Mouse (Mus musculus) cerebellum, adult 9-10 months (tissue): Measurements from ENCODE around the gene Hmga1b.
A peak's percentile ranks its signal among the peaks of the same experiment; 100 is the strongest.
"Not testable (repeated sequence)": the region's sequence is repeated elsewhere in the genome, so short reads cannot be mapped to it uniquely, and the experiment has no call there.

Experiments
- DNase-seq: peaks from one replicate; pipeline ENCODE4 v3.0.0; 2022

The Hmga1b gene

DNA sequence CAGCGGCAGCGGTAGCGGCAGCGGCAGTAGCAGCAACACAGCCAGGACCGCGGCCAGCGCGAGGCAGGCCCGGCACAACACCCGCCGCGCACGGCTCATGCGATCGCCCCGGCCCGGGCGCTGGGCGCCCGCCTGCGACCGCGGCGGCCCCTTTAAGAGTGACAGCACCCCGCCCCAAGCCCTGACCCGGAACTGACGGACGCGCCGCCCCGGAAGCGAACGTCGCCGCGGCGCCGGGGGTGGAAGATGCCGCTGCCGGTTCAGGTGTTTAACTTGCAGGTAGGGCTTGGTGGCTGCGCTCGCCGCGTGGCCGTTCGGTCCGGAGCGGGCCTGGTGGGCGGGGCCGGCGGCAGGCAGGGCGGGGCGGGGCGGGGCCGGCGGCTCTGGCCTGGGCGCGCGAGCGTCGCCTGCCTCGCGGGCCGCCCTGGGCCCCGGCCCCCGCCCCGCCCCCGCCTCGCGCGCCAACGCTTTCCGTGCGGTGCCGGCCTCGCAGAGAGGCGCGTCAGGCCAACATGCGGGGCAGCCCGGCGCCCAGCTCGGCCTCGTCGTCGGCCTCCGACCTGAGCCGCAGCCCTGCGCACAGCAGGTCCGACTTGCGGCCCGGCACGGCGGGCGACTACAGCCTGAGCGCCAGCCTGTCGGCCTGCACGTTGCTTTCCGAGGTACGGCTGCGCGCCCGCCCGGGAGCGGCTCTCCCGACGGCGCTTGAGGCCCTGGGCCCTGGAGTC lies 21.6 kb downstream of the Hmga1b start, which contains the start of the genes Rfng and Gps1:
Rfng (minus strand) TSS at position 144 of the 728 bp plus-strand sequence.
Gps1 (plus strand) TSS at position 209 of the 728 bp plus-strand sequence.
- peak; percentile 77 for DNase-seq

GRCm38 (mm10) chr11:120785145-120785544 lies 22.6 kb downstream of the Hmga1b start:
- no peak for DNase-seq

DNA sequence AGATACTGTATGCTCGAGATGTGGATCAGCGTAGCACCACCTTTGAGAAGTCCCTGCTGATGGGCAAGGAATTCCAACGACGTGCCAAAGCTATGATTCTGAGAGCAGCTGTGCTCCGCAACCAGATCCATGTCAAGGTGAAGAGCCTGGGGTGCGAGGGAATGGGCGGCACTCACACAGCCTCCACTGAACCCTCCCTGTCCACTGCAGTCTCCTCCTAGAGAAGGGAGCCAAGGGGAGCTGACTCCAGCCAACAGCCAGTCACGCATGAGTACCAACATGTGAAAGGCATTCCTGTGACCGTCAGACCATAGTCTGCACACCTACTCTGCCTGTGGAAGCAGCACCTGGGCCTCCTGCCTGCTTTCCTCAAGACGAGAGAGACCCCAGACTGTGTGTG lies 25.9 kb downstream of the Hmga1b start:
- not testable (repeated sequence) for DNase-seq

DNA sequence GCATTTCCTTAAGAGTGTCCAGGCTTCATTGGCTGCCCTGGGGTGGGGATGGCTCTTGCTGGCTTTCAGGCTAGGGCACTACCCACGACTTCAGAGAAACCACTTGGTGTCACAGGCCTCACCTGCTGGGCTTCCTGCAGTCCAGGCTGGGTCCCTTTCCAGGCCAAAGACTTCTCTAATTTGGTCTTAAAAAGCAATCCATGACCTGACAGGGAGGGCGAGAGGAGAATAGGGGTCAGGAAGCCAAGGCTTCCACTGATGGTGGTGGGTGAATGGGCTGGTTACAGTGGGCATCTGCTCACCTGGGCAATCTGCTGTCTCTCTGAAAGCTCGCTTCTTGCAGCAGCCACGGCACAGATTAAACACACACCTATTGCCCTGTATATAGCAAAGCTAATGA lies 26.8 kb downstream of the Hmga1b start:
- no peak for DNase-seq

DNA sequence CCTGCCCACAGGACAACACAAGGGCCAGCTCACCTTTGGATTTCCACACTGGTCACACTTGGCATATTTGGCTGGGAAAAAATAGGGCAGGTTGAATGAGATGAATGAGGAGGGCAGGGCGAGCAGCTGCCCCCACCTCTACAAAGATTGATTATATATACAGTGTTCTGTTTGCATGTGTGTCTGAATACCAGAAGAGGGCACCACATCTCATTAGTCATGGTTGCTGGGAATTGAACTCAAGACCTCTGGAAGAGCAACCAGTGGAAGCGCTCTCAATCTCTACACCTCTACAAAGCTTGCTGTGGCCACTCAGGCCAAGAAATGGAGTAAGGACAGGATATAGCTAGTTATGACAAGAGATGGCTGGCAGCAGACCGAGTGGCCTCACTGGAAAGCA lies 27.2 kb downstream of the Hmga1b start:
- DNase-seq = no peak

- DNase-seq = no peak
These were observed 30.1 kb downstream of the Hmga1b start for GRCm38 (mm10) chr11:120792652-120793051.

- peak; percentile 97 for DNase-seq
These were observed 33.4 kb downstream of the Hmga1b start, which contains the start of gene Dus1l for GRCm38 (mm10) chr11:120795756-120796613. Gene Dus1l (minus strand): TSS chr11:120796403.

- DNase-seq = no peak
These were observed 34.0 kb downstream of the Hmga1b start for GRCm38 (mm10) chr11:120796614-120796946.

DNA sequence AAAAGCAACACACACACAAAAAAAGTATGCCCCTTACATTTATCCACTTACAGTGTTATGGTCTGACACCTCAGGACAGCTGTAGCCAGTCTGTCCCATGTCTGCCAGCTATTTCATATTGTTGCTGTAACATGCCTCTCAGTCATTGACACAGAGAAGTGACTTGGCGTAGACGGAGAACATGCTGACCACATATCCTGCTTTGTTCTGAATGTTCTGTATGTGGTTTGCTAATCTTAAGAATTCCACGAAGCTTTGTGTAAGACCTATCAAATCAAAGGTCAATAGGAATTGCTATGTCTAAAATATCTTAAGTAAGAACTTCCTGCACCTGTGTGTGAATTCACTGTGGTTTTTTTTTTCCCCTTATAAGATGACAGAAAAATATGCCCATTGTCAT lies 35.6 kb downstream of the Hmga1b start:
- no peak for DNase-seq

DNA sequence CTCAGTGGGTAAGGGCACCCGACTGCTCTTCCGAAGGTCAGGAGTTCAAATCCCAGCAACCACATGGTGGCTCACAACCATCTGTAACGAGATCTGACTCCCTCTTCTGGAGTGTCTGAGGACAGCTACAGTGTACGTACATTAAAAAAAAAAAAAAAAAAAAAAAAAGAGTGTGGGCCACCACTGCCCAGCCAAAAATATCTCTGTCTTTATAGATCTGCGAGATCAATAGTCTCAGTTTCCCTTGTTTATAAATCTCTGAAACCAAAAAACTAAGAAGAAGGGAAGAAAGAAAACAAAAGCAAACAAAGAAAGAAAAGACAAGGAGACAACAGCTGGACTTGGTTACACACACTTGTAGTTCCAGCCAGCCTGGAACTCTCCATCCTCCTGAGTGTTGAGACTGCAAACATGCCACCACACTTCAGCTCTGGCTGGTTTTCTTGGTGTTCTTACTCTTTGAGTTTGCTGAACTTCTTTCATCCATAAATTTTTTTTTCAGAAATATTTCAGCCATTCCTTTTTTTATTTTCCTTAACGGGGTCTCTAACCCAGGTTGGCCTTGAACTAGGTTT lies 36.8 kb downstream of the Hmga1b start:
- no peak for DNase-seq

- DNase-seq = peak; percentile 87
These were observed 37.7 kb downstream of the Hmga1b start for GRCm38 (mm10) chr11:120800061-120800904.

- no peak for DNase-seq
These were observed 41.7 kb downstream of the Hmga1b start for GRCm38 (mm10) chr11:120804274-120804673.

DNA sequence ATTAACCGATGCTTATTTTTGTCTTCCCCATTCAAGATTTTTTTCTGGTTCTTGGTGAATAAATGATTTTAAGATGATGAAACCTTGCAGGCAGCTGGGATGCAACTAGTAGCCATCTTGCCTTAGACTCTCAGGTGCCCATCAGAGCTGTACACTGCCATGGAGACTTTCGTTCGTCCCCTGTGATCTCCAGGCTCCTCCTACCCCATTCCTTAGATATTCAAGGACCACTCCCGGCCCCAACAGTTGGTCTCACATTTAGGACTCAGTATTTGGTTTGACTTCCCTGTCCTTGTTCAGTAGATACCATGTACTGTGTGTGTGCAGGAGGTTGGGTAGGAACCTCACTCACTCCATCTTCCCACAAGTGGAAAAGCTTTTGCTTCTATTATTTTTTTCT lies 42.2 kb downstream of the Hmga1b start:
- DNase-seq = no peak

- no peak for DNase-seq
These were observed 43.0 kb downstream of the Hmga1b start for GRCm38 (mm10) chr11:120805375-120806298.

- no peak for DNase-seq
These were observed 45.4 kb downstream of the Hmga1b start for GRCm38 (mm10) chr11:120808010-120808409.

DNA sequence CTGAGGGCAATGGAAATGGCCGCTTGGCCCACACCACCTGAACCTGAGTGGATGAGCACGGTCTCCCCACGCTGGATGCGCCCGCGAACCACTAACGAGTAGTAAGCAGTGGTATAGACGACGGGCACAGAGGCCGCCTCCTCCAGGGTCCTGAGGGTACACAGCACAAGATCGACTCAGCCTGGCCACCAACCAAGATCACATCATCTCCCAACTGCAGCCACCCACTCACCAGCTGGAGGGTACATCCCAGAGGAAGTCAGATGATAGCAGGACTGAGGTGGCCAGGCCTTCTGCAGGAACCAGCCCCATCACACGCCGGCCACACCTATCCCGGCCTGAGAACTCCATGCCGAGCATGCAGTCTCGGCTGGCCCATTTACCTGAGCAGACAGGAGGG lies 49.5 kb downstream of the Hmga1b start:
- no peak for DNase-seq
